Mouse (Mus musculus) olfactory bulb, adult 2 months (tissue): ENCODE data around the gene Flywch2. TPM values are rescaled to one million over a fixed set of nuclear protein-coding genes. Genes with fewer than 3 reads are reported as not detected.

ENCODE experiments used
- H3K27ac ChIP-seq: fragments of 200-500 bp; 2 replicates; pipeline ENCODE4 v1.5.1; 2012; ENCODE audit warnings: low read depth, low read length; ENCODE audit not compliant: insufficient read depth
- H3K4me1 ChIP-seq: fragments of 200-500 bp; 2 replicates; pipeline ENCODE4 v1.6.1; 2012; ENCODE audit warnings: low read length; ENCODE audit not compliant: control insufficient read depth, insufficient read depth
- H3K4me3 ChIP-seq: fragments of 200-500 bp; 2 replicates; pipeline ENCODE4 v1.5.1; 2012; ENCODE audit warnings: mild to moderate bottlenecking, low read depth, low read length, moderate library complexity; ENCODE audit not compliant: insufficient read depth
- CTCF ChIP-seq: fragments of 200-500 bp; IDR thresholded peaks from 2 replicates; pipeline ENCODE4 v1.5.1; 2012; ENCODE audit warnings: low read depth, mild to moderate bottlenecking, low read length, moderate library complexity; ENCODE audit not compliant: insufficient read depth
- POLR2A ChIP-seq: fragments of 200-500 bp; IDR thresholded peaks from 2 replicates; pipeline ENCODE4 v1.6.1; 2012; ENCODE audit warnings: mild to moderate bottlenecking, low read depth, low read length, moderate library complexity; ENCODE audit not compliant: insufficient read depth
- WGBS: fragments of 180-500 bp; shearing (Covaris S2); methylation state at CpG from one replicate; pipeline ENCODE4 v1.1.7; 2018; 5-methylcytosine and 5-hydroxymethylcytosine counted together
- polyA plus RNA-seq: library from polyadenylated mRNA; stranded (reverse); fragments of >200 nt; gene quantifications from 2 replicates; pipeline ENCODE4 v1.2.4, GENCODE M21; 2012; ENCODE audit warnings: low replicate concordance; ENCODE audit not compliant: missing spikeins, insufficient read depth, insufficient read length

The Flywch2 gene
- polyA plus RNA-seq, 1 experiment = not detected

- no peak overlapping the region for H3K27ac ChIP-seq
- no peak overlapping the region for H3K4me3 ChIP-seq
- H3K4me1 ChIP-seq = peaks cover 3% of the 10 kb centered on the region; the same call in 1 of the 2 replicates
- TF ChIP-seq POLR2A = no peak
- TF ChIP-seq CTCF = no peak
- 95% methylated on average over 9 of the region's 9 CpGs for WGBS
Observed at GRCm38 (mm10) chr17:23760231-23760630, 25.6 kb downstream of the Flywch2 start.

GRCm38 (mm10) chr17:23758801-23759200 is 27.1 kb downstream of the Flywch2 start:
- WGBS = 65% methylated on average over 8 of the region's 8 CpGs
- peaks cover 3% of the 10 kb centered on the region; the same call in 1 of the 2 replicates for H3K4me1 ChIP-seq
- H3K4me3 ChIP-seq = no peak overlapping the region
- H3K27ac ChIP-seq = no peak overlapping the region
- no peak for TF ChIP-seq CTCF
- TF ChIP-seq POLR2A = no peak

DNA sequence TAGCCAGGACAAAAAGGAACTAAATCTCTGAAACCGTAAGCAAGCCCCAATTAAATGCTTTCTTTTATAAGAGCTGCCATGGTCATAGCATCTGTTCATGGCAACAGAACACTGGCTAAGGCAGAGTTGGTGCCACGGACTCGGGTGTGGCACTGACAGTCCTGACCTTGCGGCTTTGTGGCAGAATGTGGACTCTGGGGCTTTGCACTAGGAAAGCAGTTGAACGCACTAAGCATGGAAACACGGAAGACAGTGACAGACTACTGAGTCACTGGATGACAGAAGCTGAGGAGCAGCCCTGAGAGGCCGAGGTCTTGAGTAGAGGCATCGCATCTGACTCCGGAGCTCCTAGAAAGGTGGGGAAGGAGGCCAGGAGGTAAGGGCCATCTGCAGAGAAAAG is 28.3 kb downstream of the Flywch2 start:
- Histone ChIP-seq H3K27ac (no peak overlapping the region), H3K4me1 (no peaks in the 10 kb centered on the region), H3K4me3 (no peak overlapping the region)
- TF ChIP-seq CTCF = no peak
- 91% methylated on average over 9 of the region's 9 CpGs for WGBS

- no peak overlapping the region for H3K4me3 ChIP-seq
- 93% methylated on average over 13 of the region's 13 CpGs for WGBS
- no peaks in the 10 kb centered on the region for H3K4me1 ChIP-seq
- no peak overlapping the region for H3K27ac ChIP-seq
- TF ChIP-seq POLR2A (no peak), CTCF (no peak)
Observed at GRCm38 (mm10) chr17:23755689-23756088, 30.2 kb downstream of the Flywch2 start.

DNA sequence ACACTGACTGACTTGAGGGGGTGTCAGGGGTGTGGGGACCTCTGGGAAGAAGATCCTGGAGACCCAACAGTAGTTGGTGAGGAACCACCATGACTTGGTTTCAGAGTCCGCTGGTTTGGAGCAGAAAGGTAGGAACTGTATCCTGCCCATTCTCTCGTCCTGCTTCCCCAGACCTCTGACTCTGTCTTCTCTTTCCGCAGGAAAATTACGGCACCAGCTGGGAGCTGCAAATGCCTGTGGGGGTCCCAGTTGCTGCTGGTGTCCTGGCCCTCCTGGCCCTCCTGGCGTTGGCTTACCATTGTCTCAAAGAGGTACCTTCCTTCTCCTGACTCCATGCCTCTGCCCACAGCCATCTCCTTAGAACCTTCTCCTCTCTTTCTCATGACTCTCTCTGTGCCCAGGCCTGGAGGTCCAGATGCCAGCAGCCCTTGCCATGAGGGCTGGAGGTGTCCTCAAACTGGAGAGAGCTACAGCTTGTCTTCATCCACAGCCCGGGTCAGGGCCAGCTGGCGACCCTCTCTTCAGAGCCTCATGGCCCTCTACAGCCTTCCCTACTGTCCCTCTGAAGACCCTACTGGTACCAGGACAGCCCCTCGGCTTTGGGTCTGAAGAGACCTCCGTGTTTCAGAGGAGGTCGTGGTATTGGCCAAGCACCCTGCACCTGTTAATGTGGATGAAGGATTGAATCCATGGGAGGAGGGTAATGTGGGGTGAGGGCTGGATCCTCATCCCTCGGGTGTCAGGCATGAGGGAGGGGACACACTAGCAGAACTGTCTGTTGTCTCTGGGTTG is 36.3 kb downstream of the Flywch2 start:
- 81% methylated on average over 11 of the region's 11 CpGs for WGBS
- H3K4me1 ChIP-seq = peaks cover 19% of the 10 kb centered on the region
- H3K4me3 ChIP-seq = no peak overlapping the region
- TF ChIP-seq CTCF (no peak), POLR2A (no peak)
- H3K27ac ChIP-seq = no peak overlapping the region

DNA sequence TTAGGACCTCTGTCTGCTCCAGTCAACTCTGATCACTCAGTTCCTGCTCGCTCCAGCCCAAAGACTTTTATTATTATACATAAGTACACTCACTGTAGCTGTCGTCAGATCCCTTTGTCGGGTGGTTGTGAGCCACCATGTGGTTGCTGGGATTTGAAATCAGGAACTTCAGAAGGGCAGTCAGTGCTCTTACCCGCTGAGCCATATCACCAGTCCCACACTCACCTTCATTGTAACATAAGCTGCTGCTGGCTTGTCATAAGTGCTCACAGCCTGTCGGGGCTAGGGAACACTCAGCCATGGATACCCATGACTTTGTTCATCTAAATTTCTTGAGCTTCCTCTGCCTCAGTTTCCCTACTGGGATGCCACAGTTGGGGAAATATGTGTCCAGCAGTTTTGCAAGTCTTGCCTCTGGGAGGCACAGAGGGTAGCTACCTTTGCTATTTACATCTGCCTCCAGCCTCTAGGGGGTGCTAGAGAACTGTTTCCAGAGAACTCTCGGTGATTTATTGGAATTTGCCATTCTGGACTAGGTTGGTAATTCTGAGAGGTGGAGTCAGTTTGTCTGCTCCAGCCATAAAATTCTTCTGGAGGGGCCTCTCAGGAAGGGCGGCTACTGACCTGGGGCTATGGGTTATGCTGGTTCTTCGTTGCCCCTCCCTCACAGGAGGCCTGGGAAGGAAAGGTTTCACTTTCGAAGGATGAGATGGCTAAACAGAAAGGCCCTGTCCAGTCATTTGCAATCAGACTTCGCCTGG is 37.1 kb downstream of the Flywch2 start:
- TF ChIP-seq CTCF (no peak), POLR2A (no peak)
- no peak overlapping the region for H3K27ac ChIP-seq
- H3K4me3 ChIP-seq = no peak overlapping the region
- H3K4me1 ChIP-seq = peaks cover 19% of the 10 kb centered on the region
- WGBS = 39% methylated on average over 10 of the region's 10 CpGs

DNA sequence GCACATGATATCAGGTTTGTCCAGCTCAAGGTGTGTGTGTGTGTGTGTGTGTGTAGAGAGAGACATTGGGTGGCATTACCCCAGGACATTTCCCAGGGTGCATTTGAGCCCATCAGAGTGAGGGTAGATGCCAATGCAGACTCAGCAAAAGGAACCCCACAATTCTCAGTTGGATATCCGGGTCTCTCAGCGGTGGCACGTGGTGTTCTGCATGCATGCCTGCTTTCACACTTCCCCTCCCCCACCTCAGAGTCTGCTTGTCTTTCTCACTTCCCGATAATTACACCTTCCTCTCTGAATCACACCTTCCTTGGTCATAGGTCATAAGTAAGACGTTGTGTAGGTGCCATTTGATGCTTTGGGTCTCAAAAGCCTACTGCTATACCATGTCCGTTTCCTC is 37.9 kb downstream of the Flywch2 start:
- WGBS = 45% methylated on average over 6 of the region's 6 CpGs
- TF ChIP-seq POLR2A (no peak), CTCF (no peak)
- H3K27ac ChIP-seq = no peak overlapping the region
- H3K4me1 ChIP-seq = peaks cover 19% of the 10 kb centered on the region
- H3K4me3 ChIP-seq = no peak overlapping the region

DNA sequence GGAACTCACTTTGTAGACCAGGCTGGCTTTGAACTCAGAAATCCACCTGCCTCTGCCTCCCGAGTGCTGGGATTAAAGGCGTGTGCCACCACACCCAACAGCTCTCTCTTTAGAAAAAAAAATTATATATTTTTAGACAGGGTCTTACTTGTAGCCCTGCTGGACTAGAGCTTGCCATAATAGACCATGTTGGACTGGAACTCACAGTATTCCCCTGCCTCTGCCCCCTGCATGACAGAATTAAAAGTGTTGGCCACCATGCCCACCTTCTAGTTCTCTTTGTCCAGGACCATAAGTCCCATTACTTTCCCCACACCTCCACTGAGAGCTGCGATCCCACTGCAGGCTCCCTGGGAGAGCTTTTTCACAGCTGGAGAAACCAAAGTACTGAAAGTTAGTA is 38.4 kb downstream of the Flywch2 start:
- no peak overlapping the region for H3K27ac ChIP-seq
- WGBS = 82% methylated on average over 3 of the region's 3 CpGs
- peaks cover 22% of the 10 kb centered on the region for H3K4me1 ChIP-seq
- TF ChIP-seq CTCF (no peak), POLR2A (no peak)
- no peak overlapping the region for H3K4me3 ChIP-seq

- peaks cover 25% of the 10 kb centered on the region for H3K4me1 ChIP-seq
- no peak overlapping the region for H3K4me3 ChIP-seq
- no peak overlapping the region for H3K27ac ChIP-seq
- 88% methylated on average over 3 of the region's 3 CpGs for WGBS
- TF ChIP-seq CTCF (no peak), POLR2A (no peak)
Observed at GRCm38 (mm10) chr17:23746767-23747166, 39.1 kb downstream of the Flywch2 start.
